Mouse (Mus musculus): ENCODE results near the gene Jph2. TPM values are rescaled to one million over a fixed set of nuclear protein-coding genes. Genes with fewer than 3 reads are reported as not detected.

Gene Jph2
- polyA plus RNA-seq, 1 experiment from 2014 or later, result 0.43 TPM

DNA sequence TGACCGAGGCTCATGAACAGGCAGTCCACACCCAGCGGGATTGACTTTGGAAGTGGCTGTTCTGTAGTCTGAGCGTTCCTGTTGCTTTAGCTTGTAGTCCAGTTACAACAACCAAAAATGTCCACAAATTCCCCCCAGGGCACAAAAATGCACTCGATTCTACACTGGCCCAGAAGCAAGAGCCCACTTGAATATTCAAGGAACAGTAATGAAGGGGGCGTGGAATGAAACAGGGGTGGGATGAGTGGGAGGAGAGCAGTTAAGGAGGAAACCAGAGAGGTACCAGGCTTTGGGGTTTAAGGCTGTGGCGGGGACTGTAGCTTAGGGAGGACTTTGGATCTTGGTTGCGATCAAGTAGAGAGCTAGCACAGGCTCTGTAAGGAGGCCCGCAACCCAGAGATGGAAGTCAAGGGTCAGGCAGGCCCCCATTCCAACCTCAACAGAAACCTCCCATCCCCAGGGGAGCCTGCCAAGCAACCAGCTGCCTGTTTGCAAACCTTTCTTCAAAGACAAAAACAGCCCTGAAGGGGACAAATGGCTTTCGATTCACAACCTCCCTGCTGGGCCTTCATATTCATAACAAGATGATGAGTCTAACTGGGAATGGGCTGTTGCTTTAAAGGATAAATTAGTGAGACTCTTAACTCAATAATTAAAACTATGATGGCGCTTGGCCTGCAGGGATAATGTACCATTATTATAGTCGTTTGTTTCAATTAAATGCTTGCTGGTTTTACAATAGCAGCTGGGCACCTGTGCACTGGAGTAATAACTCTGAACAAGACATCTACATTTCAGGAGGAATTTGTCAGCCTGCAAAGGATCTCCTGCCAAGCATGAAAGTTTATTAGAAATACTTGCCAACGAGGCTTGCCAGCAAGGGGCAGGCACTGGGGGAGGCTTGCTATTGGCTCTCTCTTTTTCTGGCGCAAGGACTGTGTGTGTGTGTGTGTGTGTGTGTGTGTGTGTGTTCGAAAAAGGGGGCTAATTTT lies 97.4 kb downstream of the Jph2 start:
- H3K27me3 ChIP-seq (ENCODE audit: control insufficient read depth, insufficient read depth, low read length), result peaks cover 9% of the 10 kb centered on the region; the same call in 1 of the 2 replicates

GRCm38 (mm10) chr2:163296999-163297630 lies 100.7 kb downstream of the Jph2 start:
- no peaks in the 10 kb centered on the region for H3K36me3 ChIP-seq (ENCODE audit: control insufficient read depth, insufficient read depth, low read length)
- no peaks in the 10 kb centered on the region for H3K9me3 ChIP-seq (ENCODE audit: control insufficient read depth, low read length)
- peak; percentile 46 for DNase-seq (ENCODE audit: low spot score)
- 36% methylated on average over 11 of the region's 11 CpGs for WGBS
- H3K4me1 ChIP-seq (replicated peaks; ENCODE audit: control insufficient read depth, insufficient read depth, low read length), result peaks cover 10% of the 10 kb centered on the region
- H3K27me3 ChIP-seq (ENCODE audit: control insufficient read depth, insufficient read depth, low read length), result no peaks in the 10 kb centered on the region; the same call in 1 of the 2 replicates
- no peak overlapping the region for H3K4me3 ChIP-seq (ENCODE audit: low read depth, low read length)
- H3K4me2 ChIP-seq (replicated peaks; ENCODE audit: low read depth, low read length), result no peak overlapping the region
- H3K27ac ChIP-seq (ENCODE audit: low read depth, low read length), result no peak overlapping the region
- peak; percentile 75 for ATAC-seq (ENCODE audit: low FRiP score)
- no peak overlapping the region for H3K9ac ChIP-seq (ENCODE audit: low read depth, low read length)

More for the DNA sequence above, 97.4 kb downstream of the Jph2 start:
- peaks cover 10% of the 10 kb centered on the region for H3K4me1 ChIP-seq (replicated peaks; ENCODE audit: control insufficient read depth, insufficient read depth, low read length)
- DNase-seq (ENCODE audit: low spot score) (peak; percentile 64), ATAC-seq (ENCODE audit: low FRiP score) (0 out of 2 replicates have a peak, but pooled peaks have one; percentile 43)
- H3K27ac ChIP-seq (ENCODE audit: low read depth, low read length), result no peak overlapping the region
- H3K9ac ChIP-seq (ENCODE audit: low read depth, low read length), result no peak overlapping the region
- H3K4me2 ChIP-seq (replicated peaks; ENCODE audit: low read depth, low read length), result no peak overlapping the region
- H3K9me3 ChIP-seq (ENCODE audit: control insufficient read depth, low read length), result no peaks in the 10 kb centered on the region
- no peak overlapping the region for H3K4me3 ChIP-seq (ENCODE audit: low read depth, low read length)
- 36% methylated on average over 14 of the region's 14 CpGs for WGBS
- no peaks in the 10 kb centered on the region for H3K36me3 ChIP-seq (ENCODE audit: control insufficient read depth, insufficient read depth, low read length)

GRCm38 (mm10) chr2:163288881-163289379 lies 108.9 kb downstream of the Jph2 start:
- Histone ChIP-seq H3K9me3 (ENCODE audit: control insufficient read depth, low read length) (no peaks in the 10 kb centered on the region), H3K27ac (ENCODE audit: low read depth, low read length) (no peak overlapping the region), H3K4me2 (replicated peaks; ENCODE audit: low read depth, low read length) (no peak overlapping the region), H3K36me3 (ENCODE audit: control insufficient read depth, insufficient read depth, low read length) (no peaks in the 10 kb centered on the region), H3K4me3 (ENCODE audit: low read depth, low read length) (no peak overlapping the region), H3K9ac (ENCODE audit: low read depth, low read length) (no peak overlapping the region), H3K27me3 (ENCODE audit: control insufficient read depth, insufficient read depth, low read length) (peaks cover 10% of the 10 kb centered on the region; the same call in 1 of the 2 replicates), H3K4me1 (replicated peaks; ENCODE audit: control insufficient read depth, insufficient read depth, low read length) (no peaks in the 10 kb centered on the region)
- ATAC-seq (ENCODE audit: low FRiP score) (no peak), DNase-seq (ENCODE audit: low spot score) (peak; percentile 32)
- 23% methylated on average over 21 of the region's 21 CpGs for whole genome bisulfite sequencing

Other genes starting within 250 kb of the Jph2 start
- gene Tox2, start 194.9 kb downstream of the Jph2 start, polyA plus RNA-seq (2014; fragmentation: Nextera tagmentation; extraction: Ambion mirVana), result 15.6 and 17.5 TPM in 2 replicates
- gene Oser1, start 26.7 kb upstream of the Jph2 start, polyA plus RNA-seq (2014; fragmentation: Nextera tagmentation; extraction: Ambion mirVana), result 88.7 and 92.1 TPM in 2 replicates
- 47.4 and 52.9 TPM in 2 replicates for gene Gdap1l1, start 40.5 kb upstream of the Jph2 start, polyA plus RNA-seq (2014; fragmentation: Nextera tagmentation; extraction: Ambion mirVana)
- gene Fitm2, start 74.6 kb upstream of the Jph2 start, polyA plus RNA-seq (2014; fragmentation: Nextera tagmentation; extraction: Ambion mirVana), result 8.0 and 9.0 TPM in 2 replicates
- 0.15 TPM in 1 of 2 replicates, not detected in the other for gene R3hdml, start 94.3 kb upstream of the Jph2 start, polyA plus RNA-seq (2014; fragmentation: Nextera tagmentation; extraction: Ambion mirVana)
- not detected in 2 replicates for gene Hnf4a, start 108.8 kb upstream of the Jph2 start, polyA plus RNA-seq (2014; fragmentation: Nextera tagmentation; extraction: Ambion mirVana)
- 40.2 and 42.2 TPM in 2 replicates for gene Ttpal, start 204.3 kb upstream of the Jph2 start, polyA plus RNA-seq (2014; fragmentation: Nextera tagmentation; extraction: Ambion mirVana)
- gene Serinc3, start 247.1 kb upstream of the Jph2 start, polyA plus RNA-seq (2014; fragmentation: Nextera tagmentation; extraction: Ambion mirVana), result 35.7 and 38.4 TPM in 2 replicates

Data from hindbrain, embryonic 11.5 days (tissue).